Mouse (Mus musculus): Measurements from ENCODE around the gene Cfap43.

Cfap43 gene

GRCm38 (mm10) chr19:47919126-47919965 is at the start of gene Cfap43, which contains the start of gene Itprip:
Gene Cfap43, minus strand, starts transcription at chr19:47919287.
Gene Itprip, minus strand, starts transcription at chr19:47919299.
- peak; percentile 92 for DNase-seq (ENCODE audit: low spot score)

- DNase-seq (ENCODE audit: low spot score): no peak
These were observed 39.1 kb upstream of the Cfap43 start for GRCm38 (mm10) chr19:47958181-47958580.

- no peak for DNase-seq (ENCODE audit: low spot score)
These were observed 34.1 kb upstream of the Cfap43 start for GRCm38 (mm10) chr19:47953169-47953568.

GRCm38 (mm10) chr19:47950946-47951345 is 31.9 kb upstream of the Cfap43 start:
- DNase-seq (ENCODE audit: low spot score): no peak

- peak; percentile 28 for DNase-seq (ENCODE audit: low spot score)
These were observed 27.9 kb upstream of the Cfap43 start for GRCm38 (mm10) chr19:47946821-47947465.

- no peak for DNase-seq (ENCODE audit: low spot score)
These were observed 20.3 kb upstream of the Cfap43 start for GRCm38 (mm10) chr19:47939361-47939760.

GRCm38 (mm10) chr19:47937443-47938406 is 18.6 kb upstream of the Cfap43 start, which contains the start of gene Cfap58:
Gene Cfap58, plus strand, starts transcription at chr19:47937675.
- peak; percentile 92 for DNase-seq (ENCODE audit: low spot score)

- DNase-seq (ENCODE audit: low spot score): no peak
These were observed 17.9 kb upstream of the Cfap43 start for GRCm38 (mm10) chr19:47936938-47937337.

GRCm38 (mm10) chr19:47936490-47936889 is 17.4 kb upstream of the Cfap43 start:
- no peak for DNase-seq (ENCODE audit: low spot score)

- DNase-seq (ENCODE audit: low spot score): no peak
These were observed 16.4 kb upstream of the Cfap43 start for GRCm38 (mm10) chr19:47935530-47935929.

GRCm38 (mm10) chr19:47934636-47935238 is 15.7 kb upstream of the Cfap43 start:
- no peak for DNase-seq (ENCODE audit: low spot score)

- DNase-seq (ENCODE audit: low spot score): no peak
These were observed 15.1 kb upstream of the Cfap43 start for GRCm38 (mm10) chr19:47934146-47934545.

- peak; percentile 82 for DNase-seq (ENCODE audit: low spot score)
These were observed 13.0 kb upstream of the Cfap43 start for GRCm38 (mm10) chr19:47931982-47932638.

- DNase-seq (ENCODE audit: low spot score): no peak
These were observed 10.0 kb upstream of the Cfap43 start for GRCm38 (mm10) chr19:47929043-47929442.

- no peak for DNase-seq (ENCODE audit: low spot score)
These were observed 7.9 kb upstream of the Cfap43 start for GRCm38 (mm10) chr19:47927032-47927431.

GRCm38 (mm10) chr19:47925819-47926218 is 6.7 kb upstream of the Cfap43 start:
- no peak for DNase-seq (ENCODE audit: low spot score)

- no peak for DNase-seq (ENCODE audit: low spot score)
These were observed 884 bp upstream of the Cfap43 start for GRCm38 (mm10) chr19:47919966-47920375.

- DNase-seq (ENCODE audit: low spot score): peak; percentile 63
These were observed 509 bp downstream of the Cfap43 start for GRCm38 (mm10) chr19:47918455-47919101.

- DNase-seq (ENCODE audit: low spot score): peak; percentile 16
These were observed 1.1 kb downstream of the Cfap43 start for GRCm38 (mm10) chr19:47918016-47918415.

- peak; percentile 40 for DNase-seq (ENCODE audit: low spot score)
These were observed 1.7 kb downstream of the Cfap43 start for GRCm38 (mm10) chr19:47917396-47917795.

All from embryo, embryonic 10.5 days (tissue).